Mouse (Mus musculus) neural tube, embryonic 12.5 days (tissue): ENCODE measurements around the gene Wnt5b. TPM values are rescaled to one million over a fixed set of nuclear protein-coding genes. Genes with fewer than 3 reads are reported as not detected.
A peak's percentile ranks its signal among the peaks of the same experiment; 100 is the strongest.

Experiments
- ATAC-seq: fragments of 200-750 bp; cut with Nextera tagmentation; 2 replicates; pipeline ENCODE4 v1.8.0; 2017; ENCODE audit warnings: low read depth, mild to moderate bottlenecking, moderate TSS enrichment, moderate library complexity; ENCODE audit not compliant: low FRiP score
- H3K27ac ChIP-seq: fragments of 300-500 bp; sonication (generic); 2 replicates; pipeline ENCODE4 v1.5.1; 2016
- H3K27me3 ChIP-seq: fragments of 300-500 bp; sonication (generic); replicated peaks from 2 replicates; pipeline ENCODE4 v1.6.1; 2016; ENCODE audit warnings: mild to moderate bottlenecking
- H3K36me3 ChIP-seq: fragments of 300-500 bp; sonication (generic); 2 replicates; pipeline ENCODE4 v1.6.1; 2016; ENCODE audit warnings: mild to moderate bottlenecking
- H3K4me1 ChIP-seq: fragments of 300-500 bp; sonication (generic); 2 replicates; pipeline ENCODE4 v1.6.1; 2016
- H3K4me2 ChIP-seq: fragments of 300-500 bp; sonication (generic); replicated peaks from 2 replicates; pipeline ENCODE4 v1.6.1; 2016; ENCODE audit warnings: mild to moderate bottlenecking
- H3K4me3 ChIP-seq: fragments of 300-500 bp; sonication (generic); 2 replicates; pipeline ENCODE4 v1.5.1; 2016
- H3K9ac ChIP-seq: fragments of 300-500 bp; sonication (generic); 2 replicates; pipeline ENCODE4 v1.6.1; 2016; ENCODE audit warnings: mild to moderate bottlenecking
- H3K9me3 ChIP-seq: fragments of 300-500 bp; sonication (generic); 2 replicates; pipeline ENCODE4 v1.6.1; 2016; ENCODE audit warnings: mild to moderate bottlenecking
- WGBS: fragments of 180-500 bp; shearing (Covaris S2); methylation state at CpG from one replicate; pipeline ENCODE4 v1.1.7; 2016; 5-methylcytosine and 5-hydroxymethylcytosine counted together
- polyA plus RNA-seq: library from polyadenylated mRNA; unstranded; fragments of >200 nt; fragmentation: Nextera tagmentation; extraction: Ambion mirVana; gene quantifications from 2 replicates; pipeline ENCODE4 v1.2.1, GENCODE M21; 2016

Wnt5b gene
- polyA plus RNA-seq, 1 experiment from 2014 or later: 6.2 TPM

GRCm38 (mm10) chr6:119418392-119419251 is 125.5 kb downstream of the Wnt5b start:
- H3K27me3 ChIP-seq: no peaks in the 10 kb centered on the region
- no peaks in the 10 kb centered on the region for H3K9me3 ChIP-seq
- H3K9ac ChIP-seq: no peak overlapping the region
- peaks cover 9% of the 10 kb centered on the region for H3K4me1 ChIP-seq
- ATAC-seq: no peak; the same call in 1 of the 2 replicates
- no peaks in the 10 kb centered on the region for H3K36me3 ChIP-seq
- WGBS: 17% methylated on average over 7 of the region's 7 CpGs
- no peak overlapping the region for H3K27ac ChIP-seq
- no peak overlapping the region for H3K4me2 ChIP-seq
- H3K4me3 ChIP-seq: no peak overlapping the region

- 65% methylated on average over 7 of the region's 7 CpGs for WGBS
- H3K36me3 ChIP-seq: no peaks in the 10 kb centered on the region
- H3K9me3 ChIP-seq: no peaks in the 10 kb centered on the region
- H3K27me3 ChIP-seq: no peaks in the 10 kb centered on the region
- peak overlapping the region; percentile 44 for H3K4me2 ChIP-seq
- no peak for ATAC-seq
- peaks cover 9% of the 10 kb centered on the region for H3K4me1 ChIP-seq
- H3K27ac ChIP-seq: no peak overlapping the region
- no peak overlapping the region for H3K4me3 ChIP-seq
- no peak overlapping the region for H3K9ac ChIP-seq
Observed at GRCm38 (mm10) chr6:119417821-119418220, 126.3 kb downstream of the Wnt5b start.

- Histone ChIP-seq H3K27ac (no peak within 1 kb of the TSS), H3K9me3 (no peaks in the 10 kb centered on the region), H3K36me3 (no peaks in the 10 kb centered on the region), H3K4me2 (peak within 1 kb of the TSS; percentile 44), H3K27me3 (no peaks in the 10 kb centered on the region), H3K9ac (no peak within 1 kb of the TSS), H3K4me3 (peak within 1 kb of the TSS; percentile 3; the same call in 1 of the 2 replicates), H3K4me1 (peaks cover 9% of the 10 kb centered on the region)
- peak; percentile 71; the same call in 1 of the 2 replicates for ATAC-seq
- 6% methylated on average over 12 of the region's 12 CpGs for WGBS
Observed at GRCm38 (mm10) chr6:119417354-119417753, 126.8 kb downstream of the Wnt5b start, which contains the start of gene Adipor2. Adipor2 (minus strand) TSS chr6:119417704.

- ATAC-seq: no peak
- Histone ChIP-seq H3K27ac (no peak overlapping the region), H3K9ac (no peak overlapping the region), H3K4me2 (no peak overlapping the region), H3K27me3 (no peaks in the 10 kb centered on the region), H3K4me1 (peaks cover 9% of the 10 kb centered on the region), H3K36me3 (no peaks in the 10 kb centered on the region), H3K4me3 (no peak overlapping the region), H3K9me3 (no peaks in the 10 kb centered on the region)
- 73% methylated on average over 6 of the region's 6 CpGs for WGBS
Observed at GRCm38 (mm10) chr6:119416643-119417042, 127.5 kb downstream of the Wnt5b start.

GRCm38 (mm10) chr6:119414262-119415043 is 129.7 kb downstream of the Wnt5b start:
- H3K4me3 ChIP-seq: no peak overlapping the region
- WGBS: 87% methylated on average over 15 of the region's 15 CpGs
- no peaks in the 10 kb centered on the region for H3K9me3 ChIP-seq
- H3K27me3 ChIP-seq: no peaks in the 10 kb centered on the region
- H3K4me2 ChIP-seq: no peak overlapping the region
- H3K4me1 ChIP-seq: peaks cover 9% of the 10 kb centered on the region
- no peaks in the 10 kb centered on the region for H3K36me3 ChIP-seq
- H3K27ac ChIP-seq: no peak overlapping the region
- ATAC-seq: no peak
- no peak overlapping the region for H3K9ac ChIP-seq

GRCm38 (mm10) chr6:119412588-119412987 is 131.6 kb downstream of the Wnt5b start:
- no peaks in the 10 kb centered on the region for H3K36me3 ChIP-seq
- H3K27ac ChIP-seq: no peak overlapping the region
- H3K4me1 ChIP-seq: peaks cover 3% of the 10 kb centered on the region; the same call in 1 of the 2 replicates
- 91% methylated on average over 4 of the region's 4 CpGs for WGBS
- H3K9ac ChIP-seq: no peak overlapping the region
- no peaks in the 10 kb centered on the region for H3K9me3 ChIP-seq
- ATAC-seq: no peak
- H3K27me3 ChIP-seq: no peaks in the 10 kb centered on the region
- H3K4me3 ChIP-seq: no peak overlapping the region
- no peak overlapping the region for H3K4me2 ChIP-seq

- Histone ChIP-seq H3K9me3 (no peaks in the 10 kb centered on the region), H3K36me3 (no peaks in the 10 kb centered on the region), H3K27me3 (no peaks in the 10 kb centered on the region), H3K4me1 (no peaks in the 10 kb centered on the region), H3K4me3 (no peak overlapping the region), H3K9ac (no peak overlapping the region), H3K4me2 (no peak overlapping the region), H3K27ac (no peak overlapping the region)
- WGBS: 84% methylated on average over 3 of the region's 3 CpGs
- no peak for ATAC-seq
Observed at GRCm38 (mm10) chr6:119411511-119411910, 132.6 kb downstream of the Wnt5b start.

GRCm38 (mm10) chr6:119409766-119410165 is 134.4 kb downstream of the Wnt5b start:
- H3K4me3 ChIP-seq: no peak overlapping the region
- no peak overlapping the region for H3K4me2 ChIP-seq
- no peak for ATAC-seq
- no peaks in the 10 kb centered on the region for H3K36me3 ChIP-seq
- H3K9ac ChIP-seq: no peak overlapping the region
- H3K27me3 ChIP-seq: no peaks in the 10 kb centered on the region
- WGBS: 83% methylated on average over 1 of the region's 1 CpGs
- no peak overlapping the region for H3K27ac ChIP-seq
- 0 out of 2 replicates have a peak, but pooled peaks cover 4% of the 10 kb centered on the region for H3K4me1 ChIP-seq
- H3K9me3 ChIP-seq: no peaks in the 10 kb centered on the region

- H3K4me1 ChIP-seq: 0 out of 2 replicates have a peak, but pooled peaks cover 4% of the 10 kb centered on the region
- WGBS: 61% methylated on average over 9 of the region's 9 CpGs
- H3K9me3 ChIP-seq: no peaks in the 10 kb centered on the region
- no peak overlapping the region for H3K9ac ChIP-seq
- no peaks in the 10 kb centered on the region for H3K27me3 ChIP-seq
- ATAC-seq: no peak
- no peak overlapping the region for H3K27ac ChIP-seq
- H3K4me3 ChIP-seq: no peak overlapping the region
- H3K36me3 ChIP-seq: no peaks in the 10 kb centered on the region
- no peak overlapping the region for H3K4me2 ChIP-seq
Observed at GRCm38 (mm10) chr6:119408582-119408981, 135.6 kb downstream of the Wnt5b start.

GRCm38 (mm10) chr6:119407818-119408217 is 136.3 kb downstream of the Wnt5b start:
- Histone ChIP-seq H3K4me3 (no peak overlapping the region), H3K27ac (no peak overlapping the region), H3K36me3 (no peaks in the 10 kb centered on the region), H3K4me1 (0 out of 2 replicates have a peak, but pooled peaks cover 4% of the 10 kb centered on the region), H3K4me2 (no peak overlapping the region), H3K9ac (no peak overlapping the region), H3K9me3 (no peaks in the 10 kb centered on the region), H3K27me3 (no peaks in the 10 kb centered on the region)
- WGBS: 36% methylated on average over 5 of the region's 6 CpGs
- ATAC-seq: no peak

- Histone ChIP-seq H3K9me3 (no peaks in the 10 kb centered on the region), H3K4me1 (0 out of 2 replicates have a peak, but pooled peaks cover 4% of the 10 kb centered on the region), H3K36me3 (no peaks in the 10 kb centered on the region), H3K27ac (no peak overlapping the region), H3K4me2 (no peak overlapping the region), H3K27me3 (no peaks in the 10 kb centered on the region), H3K4me3 (no peak overlapping the region), H3K9ac (no peak overlapping the region)
- ATAC-seq: no peak
- WGBS: 85% methylated on average over 8 of the region's 8 CpGs
Observed at GRCm38 (mm10) chr6:119406528-119406927, 137.6 kb downstream of the Wnt5b start.

- Histone ChIP-seq H3K9ac (no peak overlapping the region), H3K4me2 (no peak overlapping the region), H3K27me3 (no peaks in the 10 kb centered on the region), H3K4me1 (0 out of 2 replicates have a peak, but pooled peaks cover 4% of the 10 kb centered on the region), H3K9me3 (no peaks in the 10 kb centered on the region), H3K27ac (no peak overlapping the region), H3K4me3 (no peak overlapping the region), H3K36me3 (no peaks in the 10 kb centered on the region)
- 53% methylated on average over 7 of the region's 7 CpGs for WGBS
- ATAC-seq: no peak
Observed at GRCm38 (mm10) chr6:119405310-119405709, 138.8 kb downstream of the Wnt5b start.
